Mouse (Mus musculus) lung, adult 2 months (tissue): ENCODE data around the gene Mylpf.

Source experiments
- CTCF ChIP-seq: fragments of 200-500 bp; IDR thresholded peaks from 2 replicates; pipeline ENCODE4 v1.5.1; 2011; ENCODE audit warnings: mild to moderate bottlenecking, low read length, control low read depth; ENCODE audit not compliant: insufficient read depth
- POLR2A ChIP-seq: fragments of 200-500 bp; IDR thresholded peaks from 2 replicates; pipeline ENCODE4 v1.6.1; 2011; ENCODE audit warnings: low read depth, mild to moderate bottlenecking, control low read depth, low read length, borderline replicate concordance; ENCODE audit errors: extremely low read depth

- TF ChIP-seq POLR2A: no peak
- no peak for TF ChIP-seq CTCF
Observed at GRCm38 (mm10) chr7:127213930-127214329, 5.2 kb downstream of the Mylpf start.
